Mouse (Mus musculus) right cerebral cortex, postnatal 4 days (tissue): ENCODE measurements around the gene Gpx5.
"Not testable (repeated sequence)": the region's sequence is repeated elsewhere in the genome, so short reads cannot be mapped to it uniquely, and the experiment has no call there.

Source experiments
- DNase-seq: peaks from one replicate; pipeline ENCODE4 v3.0.0-alpha.2; 2022

Gene Gpx5

GRCm38 (mm10) chr13:21264366-21264765, 28.2 kb downstream of the Gpx5 start:
- no peak for DNase-seq

DNA sequence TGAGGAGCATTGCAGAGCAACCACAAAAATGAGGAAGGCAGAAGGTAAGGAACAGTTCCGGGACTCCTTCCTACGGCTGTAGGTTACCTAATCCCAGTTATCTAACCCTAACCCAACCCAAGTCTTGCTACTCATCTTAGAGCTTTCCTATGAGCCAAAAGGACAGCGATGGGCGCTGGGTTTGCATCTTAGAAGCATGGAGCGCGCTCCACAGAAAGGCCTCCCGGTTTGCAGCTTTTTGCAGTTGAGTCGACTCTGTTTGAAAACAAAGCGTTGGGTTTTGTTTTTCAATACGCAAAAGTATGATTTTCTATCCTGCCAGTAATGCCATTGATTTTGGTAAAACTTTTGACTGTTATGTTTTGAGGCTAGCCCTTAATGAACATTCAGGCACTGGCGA, 28.6 kb downstream of the Gpx5 start:
- no peak for DNase-seq

- no peak for DNase-seq
Observed at GRCm38 (mm10) chr13:21262787-21263461, 29.6 kb downstream of the Gpx5 start.

DNA sequence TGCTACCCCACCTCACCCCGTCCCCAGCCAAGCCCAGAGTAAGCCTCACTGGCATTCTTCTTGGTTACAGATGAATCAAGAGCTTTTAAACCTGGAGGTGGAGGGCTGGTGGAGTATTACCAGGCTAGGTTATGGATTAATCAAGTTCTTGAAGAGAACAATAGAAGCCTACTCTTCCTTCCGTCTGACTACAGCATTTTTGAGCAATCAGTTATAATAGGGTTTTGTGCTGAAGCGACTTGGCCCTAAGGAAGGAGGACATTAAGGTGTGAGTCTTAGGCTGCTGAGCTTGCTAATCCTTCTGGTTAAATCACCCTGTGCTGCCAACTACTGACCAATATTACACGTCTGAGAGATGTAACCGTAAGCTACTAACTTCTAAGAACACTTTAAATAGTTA, 32.2 kb downstream of the Gpx5 start:
- no peak for DNase-seq

GRCm38 (mm10) chr13:21259677-21260113, 32.8 kb downstream of the Gpx5 start:
- peak; percentile 78 for DNase-seq

GRCm38 (mm10) chr13:21259171-21259631, 33.3 kb downstream of the Gpx5 start:
- no peak for DNase-seq

DNA sequence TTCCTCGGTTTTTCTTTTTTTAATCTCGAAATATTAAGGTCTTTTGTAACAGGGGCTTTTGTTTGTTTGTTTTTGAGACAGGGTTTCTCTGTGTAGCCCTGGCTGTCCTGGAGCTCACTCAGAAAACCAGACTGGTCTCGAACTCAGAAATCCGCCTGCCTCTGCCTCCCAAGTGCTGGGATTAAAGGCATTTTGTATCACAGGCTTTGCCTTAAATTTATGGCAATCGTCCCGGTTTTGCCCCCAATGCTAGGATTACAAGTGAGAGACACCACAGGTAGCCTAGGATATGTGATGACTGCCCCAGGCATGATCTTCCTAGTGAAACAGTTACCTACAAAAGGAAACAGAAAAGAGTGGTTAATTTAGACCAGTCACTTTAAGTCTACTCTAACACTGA, 34.0 kb downstream of the Gpx5 start:
- no peak for DNase-seq

GRCm38 (mm10) chr13:21253986-21254385, 38.5 kb downstream of the Gpx5 start:
- DNase-seq, result peak; percentile 65

GRCm38 (mm10) chr13:21253569-21253968, 39.0 kb downstream of the Gpx5 start:
- DNase-seq, result no peak

GRCm38 (mm10) chr13:21253040-21253439, 39.5 kb downstream of the Gpx5 start:
- no peak for DNase-seq

DNA sequence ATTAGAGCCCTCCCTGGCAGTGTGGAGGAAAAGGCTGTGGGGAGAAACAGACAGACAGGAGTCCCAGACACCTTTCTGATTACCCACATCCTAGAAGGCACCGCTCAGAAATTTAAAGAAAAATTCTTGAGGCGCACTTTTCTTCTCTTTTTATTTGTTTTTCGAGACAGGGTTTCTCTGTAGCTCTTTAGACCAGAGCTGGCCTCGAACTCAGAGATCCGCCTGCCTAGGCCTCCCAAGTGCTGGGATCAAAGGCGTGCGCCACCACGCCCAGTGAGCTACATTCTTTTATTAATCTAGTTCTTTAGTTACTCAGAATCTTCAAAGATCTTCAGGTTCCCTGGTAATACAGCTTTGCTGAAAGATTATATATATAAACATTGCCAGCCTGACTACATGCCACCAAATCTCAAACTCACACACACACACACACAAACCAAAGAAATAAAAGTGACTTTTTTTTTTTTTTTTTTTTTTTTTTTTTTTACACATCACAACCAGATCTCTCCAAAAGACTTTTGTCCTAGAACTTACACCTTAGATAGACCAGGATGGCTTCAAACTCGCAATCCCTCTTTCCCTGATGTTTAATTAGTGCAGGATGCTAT, 42.4 kb downstream of the Gpx5 start:
- DNase-seq, result no peak

- DNase-seq, result no peak
Observed at GRCm38 (mm10) chr13:21249022-21249421, 43.5 kb downstream of the Gpx5 start.

DNA sequence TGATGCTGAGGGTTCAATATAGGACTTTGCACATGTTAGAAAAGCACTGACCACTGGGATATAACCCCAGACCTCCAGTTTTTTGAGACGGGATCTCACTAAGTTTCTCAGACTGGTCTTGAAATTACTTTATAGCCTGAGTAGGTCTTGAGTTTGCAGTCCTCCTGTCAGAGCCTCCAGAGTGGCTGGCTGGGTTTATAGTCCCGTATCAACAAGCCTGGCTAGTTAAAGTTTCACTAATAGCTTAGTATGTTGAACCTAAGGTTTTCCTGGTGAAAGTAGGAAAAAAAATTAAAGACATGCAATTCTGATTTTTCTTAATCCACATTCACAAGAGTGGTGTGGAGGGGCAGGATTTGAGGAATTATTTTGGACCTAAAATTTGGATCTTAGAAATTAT, 46.3 kb downstream of the Gpx5 start:
- no peak for DNase-seq

DNA sequence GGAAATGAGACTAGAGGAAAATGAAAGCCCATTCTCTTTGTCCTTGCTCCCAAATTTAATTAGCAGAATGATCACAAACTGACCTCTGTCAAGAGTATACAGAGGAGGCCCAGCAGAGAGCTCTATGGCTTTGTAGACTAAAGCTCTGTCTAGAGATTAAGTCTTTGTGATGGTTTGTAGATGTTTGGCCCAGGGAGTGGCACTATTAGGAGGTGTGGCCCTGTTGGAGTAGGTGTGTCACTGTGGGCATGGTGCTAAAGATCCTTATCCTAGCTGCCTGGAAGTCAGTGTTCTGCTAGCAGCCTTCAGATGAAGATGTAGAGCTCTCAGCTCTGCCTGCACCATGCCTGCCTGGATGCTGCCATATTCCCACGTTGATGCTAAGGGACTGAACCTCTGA, 47.6 kb downstream of the Gpx5 start:
- DNase-seq, result not testable (repeated sequence)

- no peak for DNase-seq
Observed at GRCm38 (mm10) chr13:21244089-21244488, 48.4 kb downstream of the Gpx5 start.

DNA sequence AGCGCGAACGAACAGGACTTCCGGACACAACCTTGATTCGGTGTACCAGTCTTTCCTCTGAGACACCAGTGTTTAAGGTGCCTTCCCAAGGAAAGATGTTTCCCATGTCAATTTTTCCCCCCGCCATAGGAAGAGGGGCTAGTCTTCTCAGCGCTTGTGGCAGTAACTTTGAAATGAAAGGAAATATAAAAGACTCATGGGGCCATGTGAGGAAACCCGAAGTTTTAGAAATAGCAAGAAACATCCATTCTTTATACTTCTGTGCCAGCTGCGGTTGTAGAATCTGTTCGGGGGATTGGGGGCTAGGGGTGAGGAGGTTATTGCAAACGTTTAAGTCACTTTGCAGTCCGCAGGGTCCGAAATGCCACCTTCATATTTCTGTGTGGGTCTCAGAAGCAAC, 49.3 kb downstream of the Gpx5 start:
- DNase-seq, result no peak

- no peak for DNase-seq
Observed at GRCm38 (mm10) chr13:21242408-21243125, 50.0 kb downstream of the Gpx5 start.

DNA sequence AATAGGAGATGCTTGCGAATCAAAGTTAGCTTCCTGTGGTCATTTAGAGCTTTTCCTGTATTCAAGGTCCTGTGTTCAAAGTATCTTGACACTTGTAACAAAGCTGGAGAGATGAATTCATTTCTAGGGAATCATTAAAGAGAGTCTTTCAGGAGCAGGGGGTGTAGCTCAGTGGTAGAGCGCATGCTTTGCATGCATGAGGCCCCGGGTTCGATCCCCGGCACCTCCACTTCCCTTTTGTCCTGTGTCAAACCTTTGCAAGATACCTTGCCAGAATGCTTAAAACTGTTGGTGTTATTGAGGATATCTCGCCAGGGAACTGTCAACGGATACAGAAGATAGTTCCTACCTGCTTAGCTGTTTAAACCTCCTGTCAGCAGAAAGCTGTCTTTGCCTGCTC, 51.7 kb downstream of the Gpx5 start:
- DNase-seq, result peak; percentile 42

DNA sequence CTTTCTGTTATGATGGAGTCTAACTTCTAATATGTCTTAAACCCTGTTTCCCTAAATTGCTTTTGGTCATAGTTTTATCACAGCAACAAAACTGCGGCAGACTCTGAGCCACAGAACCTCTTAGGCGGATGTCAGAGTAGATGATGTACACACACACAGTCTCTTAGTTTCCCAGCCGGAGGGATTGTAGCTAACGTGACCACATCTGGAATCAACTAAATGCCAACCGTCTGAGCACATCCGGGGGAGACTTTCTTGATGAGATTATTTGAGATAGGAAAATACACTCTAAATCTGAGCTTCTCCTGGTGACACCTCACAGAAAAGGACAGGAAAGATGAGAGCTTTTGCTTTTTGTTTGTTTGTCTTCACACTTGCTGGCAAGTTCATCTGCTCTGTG, 55.4 kb downstream of the Gpx5 start:
- DNase-seq, result no peak

DNA sequence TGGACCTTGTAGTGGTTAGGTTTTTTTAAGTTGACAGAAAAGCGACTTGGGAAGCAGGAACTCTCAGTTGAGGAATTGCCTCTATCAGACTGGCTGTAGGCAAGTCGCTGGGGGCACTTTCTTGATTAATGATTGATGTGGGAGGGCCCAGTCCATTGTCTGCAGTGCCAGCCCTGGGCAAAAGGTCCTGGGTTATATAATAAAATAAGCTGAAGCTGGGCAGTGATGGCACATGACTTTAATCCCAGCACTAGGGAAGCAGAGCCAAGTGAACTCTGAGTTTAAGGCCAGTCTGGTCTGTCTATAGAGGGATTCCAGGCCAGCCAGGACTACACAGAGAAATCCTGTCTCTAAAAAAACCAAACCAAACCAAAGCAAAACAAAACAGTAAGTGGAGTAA, 55.8 kb downstream of the Gpx5 start:
- DNase-seq, result no peak
